Mouse (Mus musculus): ENCODE data around the gene Ctdspl2.
"Not testable (repeated sequence)": the region's sequence is repeated elsewhere in the genome, so short reads cannot be mapped to it uniquely, and the experiment has no call there.

Ctdspl2 gene

DNA sequence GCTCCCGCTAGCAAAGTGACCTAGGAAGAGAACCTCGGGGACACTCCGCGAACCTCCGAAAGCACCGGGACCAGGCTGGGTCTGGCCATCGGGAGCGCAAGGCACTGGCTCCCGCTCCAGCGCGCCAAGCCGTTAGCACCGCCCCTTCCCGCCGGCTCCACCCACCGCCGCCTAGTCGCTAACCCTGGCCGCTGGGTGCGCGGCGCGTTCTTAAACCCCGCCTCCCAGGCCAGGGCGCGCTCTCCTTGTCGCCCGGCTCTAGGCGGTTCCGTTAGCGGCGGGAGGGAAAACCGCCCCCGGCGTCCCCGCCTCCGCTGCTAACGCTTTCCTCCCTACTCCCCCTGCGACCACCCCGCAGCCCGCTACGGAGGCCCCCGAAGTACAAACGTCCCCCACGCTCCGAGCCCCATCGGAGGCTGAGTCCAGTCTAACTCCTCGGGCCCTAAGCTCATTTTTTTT, at the start of gene Ctdspl2, which contains the start of gene Mageb3:
TSS of gene Ctdspl2 (plus strand) at position 237 of the 459 bp plus-strand sequence.
TSS of gene Mageb3 (minus strand) at position 328 of the 459 bp plus-strand sequence.
- peak; percentile 87 for DNase-seq (ENCODE audit: low read depth)

- no peak for DNase-seq (ENCODE audit: low read depth)
Observed at GRCm38 (mm10) chr2:121909975-121910374, 45.8 kb upstream of the Ctdspl2 start.

- DNase-seq (ENCODE audit: low read depth), result no peak
Observed at GRCm38 (mm10) chr2:121916047-121916970, 39.5 kb upstream of the Ctdspl2 start.

- not testable (repeated sequence) for DNase-seq (ENCODE audit: low read depth)
Observed at GRCm38 (mm10) chr2:121937624-121938023, 18.2 kb upstream of the Ctdspl2 start.

- DNase-seq (ENCODE audit: low read depth), result no peak
Observed at GRCm38 (mm10) chr2:121943364-121943763, 12.4 kb upstream of the Ctdspl2 start.

DNA sequence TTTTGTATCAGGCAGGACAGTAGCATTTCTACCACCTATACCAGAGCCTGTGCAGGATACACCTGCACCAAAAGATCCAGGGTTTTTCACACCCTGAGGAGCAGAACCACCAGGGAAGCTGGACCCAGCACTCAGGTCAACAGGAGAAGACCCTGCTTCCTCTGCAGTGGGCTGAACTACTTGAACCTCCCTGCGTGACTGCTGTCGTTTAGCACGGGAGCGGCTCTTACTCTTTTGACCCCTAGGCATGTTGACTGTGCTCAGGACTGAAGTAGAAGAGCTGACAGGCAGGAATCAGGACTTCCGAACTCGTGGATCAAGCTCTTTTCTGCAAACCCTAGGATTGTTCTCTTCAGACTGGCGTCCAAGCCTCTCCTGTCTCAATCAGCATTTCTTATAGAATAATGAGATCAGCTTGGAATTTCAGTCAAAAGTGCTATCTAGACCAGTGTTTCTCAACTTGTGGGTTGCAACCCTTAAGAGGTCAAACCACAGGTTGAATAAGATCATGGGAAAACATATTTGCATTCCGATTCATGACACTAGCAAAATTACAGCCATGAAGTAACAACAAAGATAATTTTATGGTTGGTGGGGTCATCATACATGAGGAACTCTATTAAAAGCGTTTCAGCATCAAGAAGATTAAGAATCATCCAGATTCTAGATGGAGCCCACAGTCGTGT, 687 bp upstream of the Ctdspl2 start:
- no peak for DNase-seq (ENCODE audit: low read depth)

DNA sequence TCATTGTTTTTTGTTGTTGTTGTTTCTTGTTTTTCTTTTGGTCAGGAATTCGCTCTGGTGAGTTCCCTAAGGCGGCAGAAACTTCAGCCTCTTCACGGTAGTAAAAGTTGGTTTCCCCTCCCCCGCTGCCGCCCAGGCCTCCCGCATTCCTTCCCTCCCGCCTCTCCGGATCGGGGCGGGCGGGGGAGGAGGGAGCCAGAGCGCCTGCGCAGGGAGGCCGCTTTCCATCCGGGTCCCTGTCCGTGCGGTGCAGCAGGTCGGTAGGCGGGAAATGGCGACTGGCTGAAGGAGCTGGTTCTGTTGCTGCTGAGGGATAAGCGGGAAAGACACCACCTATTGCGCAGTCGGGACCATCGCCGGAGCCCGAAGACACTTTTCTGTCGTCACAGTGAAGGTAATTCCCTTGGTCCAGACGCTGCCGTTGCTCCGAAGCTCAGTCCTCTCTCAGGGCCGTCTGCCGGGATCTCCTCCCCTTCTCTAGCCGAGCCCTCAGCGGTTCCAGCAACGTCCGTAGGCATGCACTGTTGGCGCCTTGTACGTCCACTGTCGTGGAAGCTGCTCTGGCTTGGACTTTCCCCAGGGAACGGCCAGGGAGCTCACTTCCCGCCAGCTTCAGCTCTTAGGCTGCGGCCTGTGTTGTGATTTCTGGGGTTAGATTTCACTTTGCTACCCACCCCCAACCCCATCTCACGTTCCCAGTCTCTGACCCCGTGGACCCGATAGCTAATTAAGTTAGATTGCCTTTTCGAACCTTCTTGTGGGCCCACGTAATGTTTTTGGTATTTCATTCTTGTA, 620 bp downstream of the Ctdspl2 start:
- peak; percentile 87 for DNase-seq (ENCODE audit: low read depth)

GRCm38 (mm10) chr2:121957216-121957792, 1.5 kb downstream of the Ctdspl2 start:
- peak; percentile 20 for DNase-seq (ENCODE audit: low read depth)

DNA sequence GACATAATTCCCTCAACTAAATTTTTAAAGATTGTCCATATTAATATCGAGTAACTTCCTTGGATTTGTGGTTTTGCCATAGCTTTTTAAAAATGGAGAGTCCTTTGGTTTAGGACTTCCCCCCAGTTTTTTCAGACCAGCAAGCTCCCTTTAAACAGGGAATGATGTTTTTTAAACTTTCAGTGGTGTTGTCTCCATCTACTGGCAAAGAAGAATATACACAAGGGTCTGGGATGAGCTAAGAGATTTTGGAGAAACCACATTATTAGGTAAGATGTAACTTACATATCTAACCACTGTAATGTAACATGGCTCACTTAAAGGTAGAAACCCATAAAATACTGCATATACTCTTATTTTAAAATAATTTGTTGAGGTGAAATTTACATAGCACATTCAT, 39.9 kb downstream of the Ctdspl2 start:
- no peak for DNase-seq (ENCODE audit: low read depth)

DNA sequence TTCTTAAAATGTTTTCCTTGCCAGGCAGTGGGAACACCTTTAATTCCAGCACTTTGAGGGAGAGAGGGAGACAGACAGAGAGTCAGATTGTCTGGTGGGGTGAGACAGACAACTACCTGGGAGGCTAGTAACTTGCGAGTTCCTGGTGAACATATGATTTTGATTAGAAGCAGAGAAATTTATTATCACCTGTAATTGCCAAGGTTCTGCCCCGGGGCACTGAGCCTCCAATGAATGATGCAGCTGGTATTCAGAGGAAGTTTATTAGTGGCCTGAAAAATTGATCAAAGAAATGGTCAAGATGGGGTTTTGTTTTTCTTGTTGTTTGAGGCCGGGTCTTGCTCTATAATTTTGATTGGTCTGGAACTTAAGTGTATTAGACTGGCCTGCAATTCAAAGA, 53.0 kb downstream of the Ctdspl2 start:
- DNase-seq (ENCODE audit: low read depth), result no peak

DNA sequence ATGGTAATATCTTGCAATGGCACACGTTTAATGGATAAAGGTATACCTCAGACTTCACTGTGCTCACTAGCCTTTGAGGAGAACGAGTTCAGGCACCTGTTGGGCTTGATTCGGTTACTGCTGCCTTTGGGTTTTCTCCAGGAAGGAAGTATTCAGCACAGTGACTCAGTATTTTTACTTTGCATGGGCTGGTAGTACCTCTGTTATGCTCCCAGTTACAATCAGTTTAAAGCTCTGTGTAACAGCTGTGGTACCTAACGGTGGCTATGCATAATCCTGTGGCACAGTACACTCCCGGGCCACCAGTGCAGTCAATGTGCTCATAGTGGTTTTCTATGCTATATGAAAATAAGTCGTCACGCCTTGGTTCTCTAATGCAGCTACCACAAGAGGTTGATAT, 55.6 kb downstream of the Ctdspl2 start:
- no peak for DNase-seq (ENCODE audit: low read depth)

DNA sequence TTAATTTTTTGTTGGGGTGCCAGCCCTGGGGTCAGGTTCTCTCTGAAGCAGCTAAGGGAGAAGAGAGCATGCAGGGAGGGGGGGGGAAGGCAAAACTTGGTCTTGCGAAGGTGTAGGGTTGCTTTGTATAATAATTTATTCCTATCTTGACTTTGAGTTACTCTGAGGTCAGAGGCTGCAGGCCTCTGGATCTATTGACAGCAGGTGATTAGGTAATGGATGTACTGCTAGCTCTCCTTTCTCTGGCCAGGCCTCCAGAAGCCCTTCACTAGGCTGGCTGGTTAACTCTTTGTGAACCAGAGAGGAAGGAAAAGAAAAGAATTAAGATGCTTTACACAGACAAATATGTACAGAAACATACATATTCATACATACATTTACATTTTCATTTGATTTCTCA, 62.9 kb downstream of the Ctdspl2 start:
- no peak for DNase-seq (ENCODE audit: low read depth)

- DNase-seq (ENCODE audit: low read depth), result no peak
Observed at GRCm38 (mm10) chr2:122022284-122022683, 66.5 kb downstream of the Ctdspl2 start.

GRCm38 (mm10) chr2:122027091-122027490, 71.3 kb downstream of the Ctdspl2 start:
- not testable (repeated sequence) for DNase-seq (ENCODE audit: low read depth)

DNA sequence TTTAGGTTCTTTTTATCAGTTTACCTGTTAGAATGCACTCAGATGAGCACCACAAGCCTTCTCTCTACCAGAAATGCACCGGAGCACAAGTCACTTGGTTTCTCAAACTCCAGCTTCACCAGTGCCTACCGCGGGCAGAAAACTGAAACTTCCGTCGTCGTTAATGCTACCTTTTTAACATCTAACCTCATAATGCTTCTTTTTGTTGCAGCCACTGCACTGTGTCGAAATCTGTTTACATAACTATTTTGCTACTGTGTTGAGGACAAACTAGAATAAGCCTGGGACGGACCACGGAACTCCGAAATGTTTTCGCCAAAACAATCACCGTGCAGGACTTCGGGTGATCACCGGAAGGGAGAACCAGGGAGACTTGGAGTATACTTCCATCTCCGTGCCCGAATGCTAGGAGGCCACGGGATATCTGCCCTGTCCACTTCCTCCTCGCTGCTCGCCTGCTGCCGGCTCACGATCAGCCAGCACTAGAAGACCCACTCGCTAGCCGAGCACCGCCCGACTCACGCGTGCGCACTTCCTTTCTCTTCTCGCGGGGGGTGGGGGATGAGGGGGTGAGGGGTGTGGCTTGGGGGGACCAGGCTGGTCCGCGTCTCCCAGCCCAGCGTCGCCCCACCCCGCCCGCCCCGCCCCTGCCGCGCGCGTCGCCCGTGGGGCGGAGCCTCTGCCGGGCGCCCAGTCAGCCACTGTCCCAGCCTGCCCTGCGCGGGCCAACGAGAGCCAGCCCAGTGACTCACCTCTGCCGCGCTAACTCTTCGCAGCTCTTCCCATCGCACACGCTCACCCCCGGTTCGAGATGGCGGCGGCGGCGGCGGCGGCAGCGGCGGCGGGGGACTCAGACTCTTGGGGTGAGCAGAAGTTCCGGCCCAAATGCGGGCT, 72.3 kb downstream of the Ctdspl2 start, which contains the start of gene Eif3j1:
TSS of gene Eif3j1 (plus strand) at position 685 of the 894 bp plus-strand sequence.
- DNase-seq (ENCODE audit: low read depth), result peak; percentile 66

- DNase-seq (ENCODE audit: low read depth), result no peak
Observed at GRCm38 (mm10) chr2:122028756-122029700, 73.2 kb downstream of the Ctdspl2 start.

DNA sequence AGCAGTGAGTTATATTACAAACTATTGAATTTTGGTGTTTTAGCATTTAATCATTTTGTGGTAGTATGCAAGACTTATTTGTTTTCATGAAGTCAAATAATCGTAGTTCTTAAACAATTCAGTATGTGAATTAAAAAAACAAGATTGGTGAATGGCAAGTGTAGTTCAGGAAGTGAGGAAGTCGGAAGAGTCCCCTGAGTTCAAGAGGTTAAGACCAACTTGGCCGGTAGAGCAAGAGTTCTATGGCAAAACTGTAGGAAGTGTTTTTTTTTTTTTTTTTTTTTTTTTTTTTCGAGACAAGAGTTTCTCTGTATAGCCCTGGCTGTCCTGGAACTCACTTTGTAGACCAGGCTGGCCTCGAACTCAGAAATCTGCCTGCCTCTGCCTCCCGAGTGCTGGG, 76.2 kb downstream of the Ctdspl2 start:
- DNase-seq (ENCODE audit: low read depth), result no peak

- DNase-seq (ENCODE audit: low read depth), result peak; percentile 65
Observed at GRCm38 (mm10) chr2:122036064-122036463, 80.3 kb downstream of the Ctdspl2 start.

DNA sequence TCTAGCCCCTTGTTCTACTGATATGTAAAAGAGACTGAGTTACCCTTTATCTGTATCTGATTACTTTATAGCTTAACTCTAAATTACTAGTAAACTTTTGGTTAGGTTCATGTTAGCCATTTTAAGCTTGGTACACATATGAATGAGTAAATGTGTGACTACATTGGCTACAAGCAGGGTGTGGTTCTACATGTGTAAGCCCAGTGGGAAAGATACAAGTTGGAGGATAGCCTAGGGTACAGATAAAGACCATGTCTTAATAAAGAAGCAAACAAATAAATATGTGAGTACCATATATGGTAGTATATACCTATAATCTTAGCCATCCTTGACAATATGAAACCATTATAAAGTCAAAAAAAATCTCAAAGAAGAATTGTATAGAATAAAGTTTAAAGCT, 88.1 kb downstream of the Ctdspl2 start:
- DNase-seq (ENCODE audit: low read depth), result no peak

All from c-Kit-positive CD71-positive TER-119-negative erythroid progenitor cells, embryonic 14.5 days (primary cell).